Mouse (Mus musculus): ENCODE measurements at regions not wholly inside any gene's neighbourhood (a gene's known extent, or its start where the extent isn't known, plus 50 kb on each side); places are given as distances from the start of the nearest gene placed in this dataset.

- DNase-seq (ENCODE audit: low read depth in 2 of 2, low spot score in 2 of 2) = no peak
Measured at GRCm38 (mm10) chr11:114281041-114281695, 214.3 kb upstream of the Sdk2 start.

DNA sequence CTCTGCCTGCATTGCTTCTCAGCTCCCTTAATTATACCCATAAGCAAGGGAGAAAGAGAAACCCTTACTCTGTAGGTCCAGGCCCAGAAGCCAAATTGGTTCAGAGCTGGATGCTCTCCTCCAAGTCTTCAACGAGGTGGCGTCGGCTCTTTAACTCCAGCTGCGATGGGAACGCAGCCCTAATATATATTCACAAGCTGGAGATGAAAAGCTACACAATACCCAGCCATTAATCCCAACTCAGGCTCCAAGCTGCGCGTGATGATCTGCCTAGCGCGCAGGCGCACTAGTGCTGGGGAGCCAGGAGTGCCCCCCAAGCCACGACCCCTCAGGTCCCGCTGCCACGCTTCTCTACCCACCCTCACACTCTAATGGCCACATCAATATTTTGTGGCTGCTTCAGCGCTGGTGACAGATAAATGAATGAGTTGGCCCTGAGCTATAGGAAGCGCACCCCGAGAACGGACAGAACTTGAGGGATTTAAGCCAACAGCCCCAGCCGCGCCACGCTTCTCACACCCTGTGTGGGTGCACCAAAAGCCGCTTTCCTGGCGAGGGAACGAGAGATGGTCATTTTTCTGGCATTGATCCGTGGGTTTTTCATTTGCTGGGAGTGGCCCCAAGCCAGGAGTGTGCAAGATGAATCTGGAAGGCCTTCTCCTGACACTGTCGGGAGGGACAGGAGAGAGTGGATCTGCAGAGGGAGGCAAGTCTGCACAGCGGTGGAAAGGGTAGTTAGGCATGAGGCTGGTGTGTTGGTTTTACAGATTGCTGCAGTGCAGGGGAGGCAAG, 210.9 kb upstream of the Sdk2 start:
- DNase-seq (ENCODE audit: low read depth in 2 of 2, low spot score in 2 of 2) = no peak

GRCm38 (mm10) chr11:114270358-114271072, 203.7 kb upstream of the Sdk2 start:
- no peak for DNase-seq (ENCODE audit: low read depth in 2 of 2, low spot score in 2 of 2)

DNA sequence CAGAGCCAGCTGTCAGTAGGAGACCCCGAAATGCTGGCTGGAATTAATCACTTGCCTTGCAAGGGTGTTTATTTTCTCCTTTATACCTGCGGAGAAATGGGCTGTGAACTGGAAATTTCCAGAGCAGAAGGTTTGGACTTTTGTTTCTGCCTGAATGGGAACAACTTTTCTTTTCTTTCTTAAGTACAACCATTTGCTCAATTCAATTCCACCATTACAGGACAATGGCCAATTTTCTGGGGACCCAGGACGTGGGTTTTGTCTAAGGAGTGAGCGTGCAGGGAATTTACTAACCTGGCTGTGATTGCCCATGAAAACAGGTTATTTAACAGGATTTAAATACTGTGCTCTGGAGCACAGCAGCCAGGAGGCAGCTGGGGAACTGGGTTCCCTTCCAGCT, 195.1 kb upstream of the Sdk2 start:
- DNase-seq (ENCODE audit: low read depth in 2 of 2, low spot score in 2 of 2) = no peak

- DNase-seq (ENCODE audit: low read depth in 2 of 2, low spot score in 2 of 2) = no peak
Measured at GRCm38 (mm10) chr11:114258218-114258617, 191.4 kb upstream of the Sdk2 start.

DNA sequence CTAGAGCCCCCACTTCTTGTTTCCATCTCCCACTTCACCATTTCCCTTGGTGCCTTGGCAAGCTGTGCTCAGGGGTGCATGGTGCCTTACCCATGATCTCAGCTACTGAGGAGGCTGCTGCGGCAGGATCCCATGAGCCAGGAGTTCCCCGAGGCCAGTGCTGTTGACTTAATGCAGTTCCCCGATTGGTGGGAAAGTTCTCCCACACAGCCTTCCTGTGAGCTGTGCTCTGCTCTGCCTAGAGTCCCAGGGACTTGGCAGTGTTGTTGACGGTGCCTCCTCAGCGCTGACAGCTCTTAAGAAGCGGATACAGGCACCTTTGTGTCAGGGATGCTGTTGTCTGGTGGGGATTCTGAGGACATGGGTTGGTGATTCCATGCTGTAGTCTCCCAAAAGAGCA, 190.9 kb upstream of the Sdk2 start:
- no peak for DNase-seq (ENCODE audit: low read depth in 2 of 2, low spot score in 2 of 2)

GRCm38 (mm10) chr11:114257061-114257460, 190.2 kb upstream of the Sdk2 start:
- no peak for DNase-seq (ENCODE audit: low read depth in 2 of 2, low spot score in 2 of 2)

- no peak for DNase-seq (ENCODE audit: low read depth in 2 of 2, low spot score in 2 of 2)
Measured at GRCm38 (mm10) chr11:114254344-114254743, 187.5 kb upstream of the Sdk2 start.

DNA sequence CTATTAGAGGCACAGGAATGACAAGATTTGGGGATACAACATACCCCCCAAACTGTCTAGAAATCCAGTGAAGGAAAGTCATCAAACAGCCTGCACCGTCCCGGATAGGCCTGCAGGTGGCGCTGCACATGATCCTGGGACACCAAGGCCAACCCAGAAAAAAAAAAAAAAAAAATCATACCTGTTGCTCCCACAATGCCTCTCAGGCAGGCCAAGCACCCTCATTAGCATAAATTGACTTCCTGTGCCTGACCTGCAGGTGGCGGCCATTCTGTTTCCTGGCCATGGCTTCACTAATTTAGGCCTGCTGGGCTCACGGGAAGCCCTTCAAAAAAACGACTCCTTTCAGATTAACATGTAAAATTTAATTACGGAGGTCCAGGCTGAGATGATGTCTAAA, 184.8 kb upstream of the Sdk2 start:
- no peak for DNase-seq (ENCODE audit: low read depth in 2 of 2, low spot score in 2 of 2)

- no peak for DNase-seq (ENCODE audit: low read depth in 2 of 2, low spot score in 2 of 2)
Measured at GRCm38 (mm10) chr11:114249215-114249614, 182.4 kb upstream of the Sdk2 start.

- DNase-seq (ENCODE audit: low read depth in 2 of 2, low spot score in 2 of 2) = no peak
Measured at GRCm38 (mm10) chr11:114248261-114248898, 181.5 kb upstream of the Sdk2 start.

DNA sequence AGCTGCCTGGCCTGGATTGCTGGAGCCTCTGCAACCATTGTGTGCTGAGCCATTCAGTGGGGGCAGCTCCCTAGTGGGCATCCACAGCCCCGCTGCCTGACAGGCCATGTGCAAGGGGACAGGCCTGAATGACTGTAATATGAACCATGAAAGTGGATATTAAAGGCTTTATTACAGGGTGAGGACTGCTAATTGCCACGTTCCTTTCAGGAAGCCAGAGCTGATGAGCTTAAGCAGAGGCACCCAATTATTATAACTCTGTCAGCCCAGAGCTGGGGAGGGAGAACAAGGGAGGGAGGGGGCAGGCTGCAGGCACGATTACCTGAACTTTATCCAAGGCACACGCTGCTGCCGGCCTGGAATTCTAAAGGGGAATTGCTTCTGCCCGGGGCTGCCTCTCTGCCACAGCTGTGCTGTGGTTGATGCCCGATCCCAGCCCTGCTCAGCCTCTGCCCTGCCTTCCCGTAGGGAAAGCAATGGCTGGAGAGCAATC, 172.5 kb upstream of the Sdk2 start:
- no peak for DNase-seq (ENCODE audit: low read depth in 2 of 2, low spot score in 2 of 2)

DNA sequence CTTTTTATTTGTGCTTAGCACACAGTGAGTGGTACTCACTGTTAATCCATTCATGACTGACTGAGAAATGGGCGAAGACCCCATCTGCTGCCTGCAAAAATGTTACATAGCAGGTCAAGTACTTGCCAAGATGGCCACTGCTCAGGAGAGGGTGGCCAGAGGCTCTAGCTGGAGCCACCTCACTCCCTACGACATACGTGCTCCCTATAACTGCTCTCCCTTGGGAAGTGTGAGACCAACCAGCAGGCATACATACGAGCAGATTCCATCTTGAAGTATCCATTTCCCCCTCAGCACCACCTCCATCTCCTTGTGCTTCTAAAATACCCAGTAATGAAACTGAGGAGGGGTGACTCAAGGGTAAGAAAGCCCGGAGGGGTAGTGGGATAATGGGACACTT, 172.0 kb upstream of the Sdk2 start:
- no peak for DNase-seq (ENCODE audit: low read depth in 2 of 2, low spot score in 2 of 2)

- no peak for DNase-seq (ENCODE audit: low read depth in 2 of 2, low spot score in 2 of 2)
Measured at GRCm38 (mm10) chr11:114238316-114238715, 171.5 kb upstream of the Sdk2 start.

DNA sequence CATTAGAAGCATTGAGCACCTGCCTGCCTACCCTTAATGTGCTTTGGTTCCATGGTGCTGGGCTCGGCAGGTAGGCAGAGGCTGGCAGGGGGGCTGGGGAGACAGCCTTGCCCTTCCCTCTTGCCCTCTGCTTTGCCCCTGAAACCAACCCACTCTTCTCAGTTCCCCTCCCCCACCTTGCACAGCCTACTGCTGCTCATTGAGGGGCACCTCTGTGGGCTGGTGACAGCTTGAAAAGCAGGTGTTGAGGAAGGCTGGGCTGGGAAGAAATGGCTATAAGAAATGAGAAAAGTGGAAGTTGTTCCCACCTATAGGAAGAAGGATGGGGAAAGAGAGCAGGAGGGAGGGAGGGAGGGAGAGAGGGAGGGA, 167.7 kb upstream of the Sdk2 start:
- no peak for DNase-seq (ENCODE audit: low read depth in 2 of 2, low spot score in 2 of 2)

DNA sequence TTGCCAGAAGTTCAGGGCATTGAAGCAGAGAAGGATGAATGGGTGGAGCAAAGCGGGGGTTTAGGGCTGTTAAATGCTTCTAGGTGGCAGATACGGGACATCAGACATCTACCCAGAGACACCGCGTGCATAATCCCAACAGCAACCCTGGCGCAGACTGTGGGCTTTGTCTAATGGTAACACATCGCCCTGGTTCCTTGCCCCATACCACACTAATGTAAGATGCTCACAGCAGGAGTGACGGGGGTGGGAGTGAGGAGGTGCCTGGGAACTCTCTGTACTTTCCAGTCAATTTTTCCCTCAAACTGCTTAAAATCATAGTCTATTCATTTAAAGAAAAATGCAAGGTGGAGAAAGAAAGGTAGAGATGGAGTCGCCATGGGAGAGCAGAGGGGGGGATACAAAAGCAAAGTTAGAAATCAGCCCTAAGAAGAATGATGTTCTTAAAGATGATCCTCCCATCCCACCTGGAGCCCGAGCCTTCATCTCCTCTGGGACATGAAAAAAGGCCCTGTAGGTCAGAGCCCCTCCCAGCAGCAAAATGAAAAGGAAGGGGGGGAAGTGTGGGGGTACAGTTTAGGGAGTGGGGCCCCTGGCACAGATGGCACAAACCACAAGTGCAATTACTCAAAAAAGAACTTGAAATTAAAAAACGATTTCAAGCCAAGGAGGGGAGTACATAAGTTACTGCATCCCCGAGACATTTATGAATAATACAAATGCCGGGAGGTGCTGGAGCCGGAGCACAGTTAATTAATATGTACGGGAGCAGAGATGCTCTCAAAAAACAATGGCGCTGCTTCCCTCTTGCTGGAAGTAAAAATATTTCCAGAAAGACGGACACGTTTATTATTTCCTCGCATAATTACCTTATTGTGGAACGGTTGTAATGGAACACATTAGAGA, 167.0 kb upstream of the Sdk2 start:
- DNase-seq (ENCODE audit: low read depth in 2 of 2, low spot score in 2 of 2) = no peak

- DNase-seq (ENCODE audit: low read depth in 2 of 2, low spot score in 2 of 2) = no peak
Measured at GRCm38 (mm10) chr11:114231841-114232240, 165.0 kb upstream of the Sdk2 start.

GRCm38 (mm10) chr11:114229763-114230162, 162.9 kb upstream of the Sdk2 start:
- no peak for DNase-seq (ENCODE audit: low read depth in 2 of 2, low spot score in 2 of 2)

DNA sequence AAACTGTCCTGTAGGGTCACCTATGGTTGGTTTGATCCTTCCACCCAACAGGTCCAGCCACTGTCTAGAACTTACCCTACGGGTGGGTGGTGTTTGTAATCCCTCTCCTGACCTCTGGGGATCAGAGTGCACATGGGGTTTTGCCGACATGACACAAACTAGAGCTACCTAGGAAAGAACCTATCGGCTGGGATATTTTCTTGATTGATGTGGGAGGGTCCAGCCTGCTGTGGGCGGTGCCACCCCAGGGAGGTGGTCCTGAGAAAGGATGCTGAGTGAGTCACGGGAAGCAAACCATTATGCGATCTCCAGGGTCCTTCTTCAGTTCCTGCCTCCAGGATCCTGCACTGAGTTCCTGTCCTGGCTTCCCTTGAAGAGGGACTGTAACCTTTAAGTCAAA, 162.3 kb upstream of the Sdk2 start:
- no peak for DNase-seq (ENCODE audit: low read depth in 2 of 2, low spot score in 2 of 2)

GRCm38 (mm10) chr11:114226553-114226952, 159.7 kb upstream of the Sdk2 start:
- DNase-seq (ENCODE audit: low read depth in 2 of 2, low spot score in 2 of 2) = peak in 1 of 2 experiments; percentile 1

DNA sequence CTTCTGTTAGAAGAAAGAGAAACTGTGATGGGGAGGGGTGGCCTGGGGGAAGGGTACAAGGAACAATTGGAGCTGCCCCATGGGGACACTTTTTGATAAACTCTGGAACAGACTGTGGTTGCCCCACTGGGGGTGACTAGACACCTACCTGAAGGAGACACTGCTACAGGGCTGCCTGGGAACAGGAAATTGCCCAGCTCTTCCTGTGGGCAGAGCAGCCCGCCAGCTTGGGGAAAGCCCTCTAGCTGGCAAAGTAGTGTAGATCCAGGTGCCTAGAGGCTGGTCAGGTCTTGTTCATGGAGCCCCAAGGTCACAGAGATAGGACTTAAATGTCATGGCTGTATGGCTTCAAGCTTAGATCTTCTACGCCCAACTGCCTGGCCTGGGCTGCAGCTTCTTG, 157.9 kb upstream of the Sdk2 start:
- DNase-seq (ENCODE audit: low read depth in 2 of 2, low spot score in 2 of 2) = no peak

Data from CD8-positive naive resting alpha-beta T cell, adult 2 months (primary cell).